Mouse (Mus musculus) adrenal gland, adult (tissue): Measurements from ENCODE around the gene Xpo1.
"Not testable (repeated sequence)": the region's sequence is repeated elsewhere in the genome, so short reads cannot be mapped to it uniquely, and the experiment has no call there.

ENCODE experiments used
- DNase-seq, 2 experiments: peaks; one replicate each; pipeline ENCODE4 v3.0.0; 2022 to 2023; ENCODE audit warnings: low spot score in 1 of 2; ENCODE audit not compliant: inconsistent age in 2 of 2

Gene Xpo1

DNA sequence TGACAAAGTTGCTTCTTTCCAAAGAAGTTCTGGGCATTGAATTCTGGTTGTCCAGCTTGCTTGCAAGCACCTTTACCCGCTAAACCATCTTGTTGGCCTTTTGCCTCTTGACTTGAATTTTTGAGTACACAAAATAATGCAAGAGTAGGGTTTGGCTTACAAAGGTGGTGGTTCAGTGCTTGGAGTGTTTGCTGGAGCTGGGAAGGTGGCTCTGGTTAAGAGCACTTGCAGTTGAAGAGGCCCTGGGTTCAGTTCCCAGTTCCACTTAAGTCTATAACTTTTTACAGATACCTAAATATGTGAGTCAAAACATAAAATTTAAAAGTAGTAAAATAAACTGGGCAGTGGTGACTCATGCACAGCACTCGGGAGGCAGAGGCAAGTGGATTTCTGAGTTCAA is 42.5 kb downstream of the Xpo1 start:
- DNase-seq = no peak

DNA sequence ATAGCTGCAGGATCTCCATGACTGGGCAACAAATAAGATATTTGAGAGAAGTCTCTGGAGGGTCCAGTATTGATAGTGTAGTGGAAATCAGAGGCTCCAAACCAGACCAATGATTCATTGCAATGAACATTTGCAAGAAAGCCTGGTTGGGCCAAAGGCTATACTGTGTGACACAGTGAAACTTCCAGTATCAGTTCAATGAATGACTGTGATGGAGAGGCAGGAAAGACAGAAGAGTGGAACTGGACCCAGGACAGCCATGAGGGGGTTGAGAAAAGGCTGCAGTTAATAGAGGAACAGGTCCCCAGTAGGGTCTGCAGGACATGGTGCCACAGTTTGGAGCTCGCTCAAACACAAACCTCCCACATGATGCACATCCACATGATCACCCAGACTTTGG is 44.1 kb downstream of the Xpo1 start:
- no peak for DNase-seq

DNA sequence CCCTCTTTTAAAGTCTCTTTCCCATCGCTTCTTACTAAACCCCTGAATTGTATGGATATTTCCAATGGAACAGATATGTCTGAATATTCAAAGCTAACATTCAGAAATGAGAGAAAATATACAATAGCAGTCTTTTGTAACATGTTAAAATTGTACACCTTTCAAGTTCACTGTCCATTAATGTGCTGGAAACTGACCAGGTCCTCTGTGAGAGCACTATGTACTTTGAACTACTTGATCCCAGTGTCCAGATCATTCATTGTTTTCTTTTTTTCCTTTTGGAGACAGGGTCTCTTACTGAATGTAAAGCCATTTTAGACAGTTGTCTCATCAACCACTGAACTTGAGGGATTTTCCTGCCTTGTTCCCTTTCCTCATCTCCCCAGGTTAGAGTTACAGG is 47.3 kb downstream of the Xpo1 start:
- no peak for DNase-seq

GRCm38 (mm10) chr11:23305101-23305672 is 49.3 kb downstream of the Xpo1 start:
- DNase-seq = not testable (repeated sequence)

DNA sequence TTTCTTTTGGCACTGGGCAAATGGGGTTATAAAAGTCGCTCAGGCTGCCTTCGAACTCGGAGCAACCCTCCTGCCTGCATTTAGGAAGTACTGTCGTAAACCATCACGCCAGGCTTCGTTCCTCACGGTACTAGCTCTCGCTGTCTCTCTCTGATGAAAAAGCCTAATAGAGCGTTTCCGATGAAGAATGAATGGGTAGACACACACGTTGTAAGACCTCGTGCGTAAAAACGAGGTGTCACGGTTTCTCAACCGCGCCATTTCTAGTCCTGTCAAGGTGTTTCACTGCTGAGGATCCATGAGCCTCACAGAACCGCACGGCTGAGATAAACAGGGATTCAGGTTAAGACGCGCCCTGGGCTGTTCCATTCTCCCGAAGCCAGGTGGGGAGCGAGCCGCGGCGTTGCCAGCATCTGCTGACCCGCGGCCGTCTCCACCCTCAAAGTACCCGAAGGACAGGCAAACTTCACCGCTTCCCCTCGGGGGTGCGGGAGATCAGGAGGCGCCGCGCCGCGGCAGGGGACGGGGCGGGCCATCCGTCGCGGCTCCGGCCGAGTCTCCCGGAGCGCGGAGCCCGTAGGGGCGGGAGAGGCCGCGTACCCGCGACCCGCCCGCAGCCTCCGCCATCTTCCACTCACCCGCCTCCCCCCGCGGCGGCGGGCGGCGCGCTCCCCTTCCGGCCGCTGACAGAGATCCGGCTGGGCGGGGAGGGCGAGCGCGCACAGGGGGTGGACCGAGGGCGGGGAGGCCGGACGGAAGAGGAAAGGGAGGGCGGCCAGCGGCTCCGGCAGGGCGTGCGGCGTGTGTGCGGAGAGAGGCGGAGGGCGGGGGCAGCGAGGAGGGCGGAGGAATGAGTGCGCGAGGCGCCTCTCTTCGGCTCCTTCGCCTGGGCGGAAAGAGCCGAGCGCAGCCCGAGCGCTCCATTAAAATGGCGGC is 50.1 kb downstream of the Xpo1 start:
- peak; percentile 98 for DNase-seq

- DNase-seq = peak; percentile 82 to 93
These were observed 51.1 kb downstream of the Xpo1 start, which contains the start of gene Usp34 for GRCm38 (mm10) chr11:23306764-23307565. Usp34 (plus strand) TSS chr11:23306895.

GRCm38 (mm10) chr11:23307566-23307920 is 51.7 kb downstream of the Xpo1 start:
- DNase-seq = no peak

- DNase-seq = no peak
These were observed 57.7 kb downstream of the Xpo1 start for GRCm38 (mm10) chr11:23313496-23313895.

- no peak for DNase-seq
These were observed 73.6 kb downstream of the Xpo1 start for GRCm38 (mm10) chr11:23329413-23329812.

DNA sequence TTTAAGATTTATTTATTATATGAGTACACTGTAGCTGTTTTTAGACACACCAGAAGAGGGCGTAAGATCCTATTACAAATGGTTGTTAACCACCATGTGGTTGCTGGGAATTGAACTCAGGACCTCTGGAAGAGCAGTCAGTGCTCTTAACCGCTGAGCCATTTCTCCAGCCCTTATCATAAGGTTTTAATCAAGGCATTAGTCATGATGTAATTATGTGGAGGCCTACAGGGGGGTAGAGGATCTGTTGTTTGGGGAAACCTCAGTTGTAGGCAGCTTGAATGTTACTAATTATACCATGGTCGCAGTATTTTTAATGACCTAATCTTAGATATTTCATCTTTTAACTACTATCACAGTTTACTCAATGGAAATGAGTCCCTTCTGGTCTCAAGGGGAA is 76.3 kb downstream of the Xpo1 start:
- no peak for DNase-seq

DNA sequence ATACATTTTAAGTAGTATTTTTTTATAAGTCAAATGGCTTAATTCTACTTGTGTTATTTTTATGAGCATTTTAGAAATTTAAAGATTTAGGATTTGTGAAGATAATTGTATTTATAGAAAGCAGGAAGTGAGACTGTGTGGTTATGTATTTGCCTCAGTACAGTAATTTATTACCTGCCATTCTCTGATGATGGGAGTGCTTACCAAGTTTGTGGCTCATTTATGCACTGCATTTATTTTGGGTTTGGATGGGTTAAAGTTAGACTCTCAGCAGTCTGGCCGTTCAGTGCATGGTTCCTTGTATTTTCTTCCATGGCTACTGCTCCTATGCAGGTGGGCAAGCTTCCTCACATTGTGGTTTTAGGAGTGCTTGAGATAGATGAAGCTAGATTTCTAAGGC is 79.3 kb downstream of the Xpo1 start:
- no peak for DNase-seq
